In the genomic region with DNA sequence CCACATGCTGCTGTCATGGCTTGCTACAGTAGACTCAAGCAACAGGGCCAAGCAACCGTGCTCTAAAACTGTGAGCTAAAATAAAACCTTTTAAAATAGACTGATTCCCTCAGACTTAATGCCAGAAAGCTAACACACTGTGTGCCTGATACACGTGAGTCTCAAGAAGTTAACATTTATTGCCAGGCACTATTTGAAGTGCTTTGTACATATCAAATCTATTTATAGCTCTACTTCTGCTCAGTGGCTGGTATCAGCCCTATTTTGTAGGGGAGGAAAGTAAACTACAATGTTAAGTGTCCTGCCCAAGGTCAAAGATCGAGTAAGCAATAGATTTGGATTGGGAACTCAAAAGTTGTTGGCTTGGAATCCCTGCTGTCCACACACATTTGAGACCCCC, we compare ENCODE assay signal across 26 mouse cellular contexts.
DNase-seq lines count a peak whose midpoint lies in the region; ATAC-seq and TF ChIP-seq lines count a peak whose summit lies in the region.
"Had no signal": no experiment of that assay in that cellular context is flagged by ENCODE, and none has a peak within 500 bp of the region (broad histone marks: within the 10 kb centered on the region; RNA-seq: fewer than 3 reads in every experiment).

No protein-coding gene starts in this region.

- 0 out of 2 replicates have a peak, but pooled peaks cover 6% of the 10 kb centered on the region for H3K9me3 ChIP-seq in heart, embryonic 15.5 days (replicated peaks)
- H3K9me3 ChIP-seq: liver, embryonic 13.5 days; neural tube, embryonic 13.5 days had no signal

- no peak overlapping the region for H3K4me3 ChIP-seq in heart, adult 2 months
- no peak overlapping the region for H3K4me3 ChIP-seq in heart, embryonic 15.5 days
- H3K4me3 ChIP-seq: embryonic facial prominence, embryonic 10.5 days; layer of hippocampus, adult 2 months; limb, embryonic 12.5 days; liver, embryonic 13.5 days; myocyte; neural tube, embryonic 13.5 days had no signal

- H3K4me1 ChIP-seq in heart, adult 2 months (ENCODE audit: control insufficient read depth, insufficient read depth, low read length): peaks cover 3% of the 10 kb centered on the region
- peaks cover 60% of the 10 kb centered on the region for H3K4me1 ChIP-seq in heart, embryonic 15.5 days (replicated peaks)
- H3K4me1 ChIP-seq: liver, embryonic 13.5 days had no signal

- H3K27me3 ChIP-seq in heart, adult 2 months (ENCODE audit: control insufficient read depth, insufficient read depth, low read length): no peaks in the 10 kb centered on the region
- no peaks in the 10 kb centered on the region for H3K27me3 ChIP-seq in heart, embryonic 15.5 days
- H3K27me3 ChIP-seq: limb, embryonic 12.5 days; liver, embryonic 13.5 days; neural tube, embryonic 13.5 days had no signal

- intact Hi-C loops in heart, adult 2 months (cut with DNase I): no loop called here

- H3K9ac ChIP-seq in heart, adult 2 months (ENCODE audit: low read depth, low read length): no peak overlapping the region
- H3K9ac ChIP-seq in heart, embryonic 15.5 days: no peak overlapping the region
- H3K9ac ChIP-seq: hindbrain, embryonic 14.5 days; limb, embryonic 12.5 days; liver, embryonic 13.5 days; neural tube, embryonic 13.5 days had no signal

- peak overlapping the region; percentile 59 for H3K27ac ChIP-seq in heart, adult 2 months
- H3K27ac ChIP-seq in heart, embryonic 15.5 days: peak overlapping the region; percentile 87
- H3K27ac ChIP-seq: embryonic facial prominence, embryonic 10.5 days; hindbrain, embryonic 14.5 days; layer of hippocampus, adult 2 months; limb, embryonic 12.5 days; liver, embryonic 13.5 days; macrophage; neural tube, embryonic 13.5 days had no signal

- WGBS in heart, adult 2 months: 45% methylated on average over 3 of the region's 3 CpGs
- 40% methylated on average over 3 of the region's 3 CpGs for WGBS in heart, embryonic 15.5 days

- ATAC-seq in heart, embryonic 15.5 days (replicated peaks; ENCODE audit: insufficient number of reproducible peaks, insufficient read depth, low FRiP score, low read depth): 0 out of 2 replicates have a peak, but pooled peaks have one; percentile 32
- ATAC-seq: activated CD4-positive, CD25-positive, alpha-beta regulatory T cell, adult 4 months; forebrain, embryonic 16.5 days; inflammation-experienced regulatory T-cells, adult 6 months; midbrain, embryonic 16.5 days had no signal

- TF ChIP-seq CTCF in heart, adult 2 months (IDR thresholded peaks at IDR 0.05): no peak

- no peak for TF ChIP-seq POLR2A in heart, adult 2 months (IDR thresholded peaks at IDR 0.05; ENCODE audit: insufficient read depth, low read depth, low read length)

- DNase-seq in heart, adult 2 months: no peak
- no peak for DNase-seq in heart, adult 8-10 months (ENCODE audit: low spot score)
- no peak for DNase-seq in heart, adult 9 months (ENCODE audit: low spot score in 2 of 2)
- peak; percentile 49 for DNase-seq in lung, postnatal 25 days (ENCODE audit: low spot score)
- DNase-seq in lung, postnatal 4 days: no peak
- no peak for DNase-seq in layer of hippocampus, adult 18-20 months (ENCODE audit: low spot score in 2 of 2)
- no peak for DNase-seq in layer of hippocampus, postnatal 10 days (ENCODE audit: low spot score in 2 of 2)
- DNase-seq: adrenal gland, adult 8-10 months; cerebellum, adult 11-12 months; cerebellum, postnatal 10 days; gastrocnemius, postnatal 14 days; kidney, adult 9 months; kidney, postnatal 14 days; liver, embryonic 13.5 days had no signal

- H3K36me3 ChIP-seq in heart, adult 2 months (ENCODE audit: control insufficient read depth, insufficient read depth, low read length): peaks cover 2% of the 10 kb centered on the region; the same call in 1 of the 2 replicates
- H3K36me3 ChIP-seq in heart, embryonic 15.5 days: peaks cover 10% of the 10 kb centered on the region; the same call in 1 of the 2 replicates
- H3K36me3 ChIP-seq: liver, embryonic 13.5 days; neural tube, embryonic 13.5 days had no signal

- TF ChIP-seq EP300 in heart, adult 2 months (IDR thresholded peaks at IDR 0.05; ENCODE audit: insufficient read depth, low read depth, low read length): no peak

- H3K79me2 ChIP-seq in heart, adult 2 months (replicated peaks; ENCODE audit: control insufficient read depth, insufficient read depth, low read length): no peaks in the 10 kb centered on the region

- H3K4me2 ChIP-seq in heart, embryonic 15.5 days: no peak overlapping the region
- H3K4me2 ChIP-seq: hindbrain, embryonic 14.5 days; limb, embryonic 12.5 days; liver, embryonic 13.5 days; neural tube, embryonic 13.5 days had no signal
